Mouse (Mus musculus): Measurements from ENCODE around the gene Sytl2.
A peak's percentile ranks its signal among the peaks of the same experiment; 100 is the strongest.

Sytl2 gene

GRCm38 (mm10) chr7:90362788-90363187 lies 60.7 kb downstream of the Sytl2 start:
- DNase-seq (ENCODE audit: low read depth, low spot score) = no peak

GRCm38 (mm10) chr7:90370071-90370851 lies 68.2 kb downstream of the Sytl2 start:
- no peak for DNase-seq (ENCODE audit: low read depth, low spot score)

- no peak for DNase-seq (ENCODE audit: low read depth, low spot score)
Measured at GRCm38 (mm10) chr7:90372804-90373203, 70.8 kb downstream of the Sytl2 start.

GRCm38 (mm10) chr7:90384411-90384810 lies 82.4 kb downstream of the Sytl2 start:
- DNase-seq (ENCODE audit: low read depth, low spot score) = no peak

GRCm38 (mm10) chr7:90386885-90387459 lies 84.9 kb downstream of the Sytl2 start:
- peak; percentile 39 for DNase-seq (ENCODE audit: low read depth, low spot score)

GRCm38 (mm10) chr7:90389765-90390164 lies 87.7 kb downstream of the Sytl2 start:
- DNase-seq (ENCODE audit: low read depth, low spot score) = no peak

- no peak for DNase-seq (ENCODE audit: low read depth, low spot score)
Measured at GRCm38 (mm10) chr7:90395073-90395472, 93.0 kb downstream of the Sytl2 start.

GRCm38 (mm10) chr7:90395928-90396327 lies 93.9 kb downstream of the Sytl2 start:
- DNase-seq (ENCODE audit: low read depth, low spot score) = no peak

GRCm38 (mm10) chr7:90409934-90410333 lies 107.9 kb downstream of the Sytl2 start:
- no peak for DNase-seq (ENCODE audit: low read depth, low spot score)

- peak; percentile 91 for DNase-seq (ENCODE audit: low read depth, low spot score)
Measured at GRCm38 (mm10) chr7:90426020-90427001, 124.3 kb downstream of the Sytl2 start, which contains the start of gene Ccdc89. TSS of gene Ccdc89 (plus strand) at chr7:90426577.

GRCm38 (mm10) chr7:90427006-90427405 lies 125.0 kb downstream of the Sytl2 start:
- no peak for DNase-seq (ENCODE audit: low read depth, low spot score)

GRCm38 (mm10) chr7:90432221-90432620 lies 130.2 kb downstream of the Sytl2 start:
- DNase-seq (ENCODE audit: low read depth, low spot score) = no peak

GRCm38 (mm10) chr7:90440044-90440443 lies 138.0 kb downstream of the Sytl2 start:
- DNase-seq (ENCODE audit: low read depth, low spot score) = no peak

- DNase-seq (ENCODE audit: low read depth, low spot score) = peak; percentile 28
Measured at GRCm38 (mm10) chr7:90442070-90442469, 140.0 kb downstream of the Sytl2 start.

GRCm38 (mm10) chr7:90442518-90443080 lies 140.5 kb downstream of the Sytl2 start, which contains the start of gene Crebzf:
TSS of gene Crebzf (plus strand) at chr7:90442729.
- peak; percentile 97 for DNase-seq (ENCODE audit: low read depth, low spot score)

GRCm38 (mm10) chr7:90443101-90444091 lies 141.3 kb downstream of the Sytl2 start:
- peak; percentile 36 for DNase-seq (ENCODE audit: low read depth, low spot score)

GRCm38 (mm10) chr7:90444206-90444605 lies 142.2 kb downstream of the Sytl2 start:
- no peak for DNase-seq (ENCODE audit: low read depth, low spot score)

GRCm38 (mm10) chr7:90456149-90456844 lies 154.2 kb downstream of the Sytl2 start:
- DNase-seq (ENCODE audit: low read depth, low spot score) = no peak

GRCm38 (mm10) chr7:90456845-90457468 lies 154.9 kb downstream of the Sytl2 start, which contains the start of gene Tmem126a:
TSS of gene Tmem126a (minus strand) at chr7:90457229.
- DNase-seq (ENCODE audit: low read depth, low spot score) = peak; percentile 80

Data from brain, embryonic 18.5 days (tissue).